Mouse (Mus musculus): ENCODE data around the gene Bicc1. TPM values are rescaled to one million over a fixed set of nuclear protein-coding genes. Genes with fewer than 3 reads are reported as not detected.

The Bicc1 gene
- polyA plus RNA-seq, 1 experiment: 3.2 TPM

DNA sequence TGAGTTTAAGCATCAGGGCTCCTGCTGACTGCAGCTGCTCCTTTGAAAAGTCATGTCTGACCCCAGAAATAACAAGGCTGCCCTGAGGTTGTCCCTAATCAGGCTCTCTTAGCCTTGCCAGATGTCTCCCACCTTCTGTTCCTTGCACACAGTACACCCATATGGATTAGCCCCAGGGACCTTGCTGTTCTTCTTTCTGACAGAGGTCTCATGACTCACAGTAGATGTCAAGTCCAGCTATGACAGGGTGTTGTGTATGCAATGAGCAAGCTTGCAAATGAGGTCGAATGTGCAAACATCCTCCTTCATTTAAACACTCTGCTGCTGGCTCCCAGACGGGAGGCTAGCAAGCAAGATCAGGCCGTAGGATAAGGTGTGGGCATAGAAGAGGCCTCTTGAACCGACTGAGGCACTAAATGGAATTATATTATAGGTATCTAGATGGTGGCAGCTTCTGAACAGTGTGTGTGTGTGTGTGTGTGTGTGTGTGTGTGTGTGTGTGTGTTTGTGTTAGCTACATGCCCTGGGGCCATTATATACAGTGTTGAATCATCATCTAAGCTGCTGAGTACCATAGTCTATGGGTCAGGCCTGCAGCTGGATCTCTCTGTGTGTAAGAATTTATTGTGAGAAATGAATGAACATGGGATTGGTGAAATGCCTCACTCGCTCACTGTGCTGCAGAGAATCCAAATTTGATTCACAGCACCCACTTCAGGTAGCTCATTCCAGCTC is 256.6 kb downstream of the Bicc1 start:
- Histone ChIP-seq H3K4me1 (replicated peaks; ENCODE audit: control insufficient read depth, insufficient read depth, low read length) (no peaks in the 10 kb centered on the region), H3K27me3 (ENCODE audit: control insufficient read depth, insufficient read depth, low read length) (no peaks in the 10 kb centered on the region), H3K27ac (ENCODE audit: control insufficient read depth, insufficient read depth, low read length) (no peak overlapping the region), H3K4me3 (ENCODE audit: control insufficient read depth, insufficient read depth, low read length) (no peak overlapping the region), H3K36me3 (ENCODE audit: control insufficient read depth, insufficient read depth, low read length) (no peaks in the 10 kb centered on the region)
- no peak for DNase-seq
- TF ChIP-seq POLR2A (IDR thresholded peaks at IDR 0.05; ENCODE audit: control insufficient read depth, extremely low read depth, insufficient read depth, low read length, poor library complexity): no peak
- TF ChIP-seq CTCF (IDR thresholded peaks at IDR 0.05; ENCODE audit: borderline replicate concordance, control insufficient read depth, extremely low read depth, insufficient read depth, low read length, poor library complexity): no peak
- WGBS: 81% methylated on average over 5 of the region's 5 CpGs

DNA sequence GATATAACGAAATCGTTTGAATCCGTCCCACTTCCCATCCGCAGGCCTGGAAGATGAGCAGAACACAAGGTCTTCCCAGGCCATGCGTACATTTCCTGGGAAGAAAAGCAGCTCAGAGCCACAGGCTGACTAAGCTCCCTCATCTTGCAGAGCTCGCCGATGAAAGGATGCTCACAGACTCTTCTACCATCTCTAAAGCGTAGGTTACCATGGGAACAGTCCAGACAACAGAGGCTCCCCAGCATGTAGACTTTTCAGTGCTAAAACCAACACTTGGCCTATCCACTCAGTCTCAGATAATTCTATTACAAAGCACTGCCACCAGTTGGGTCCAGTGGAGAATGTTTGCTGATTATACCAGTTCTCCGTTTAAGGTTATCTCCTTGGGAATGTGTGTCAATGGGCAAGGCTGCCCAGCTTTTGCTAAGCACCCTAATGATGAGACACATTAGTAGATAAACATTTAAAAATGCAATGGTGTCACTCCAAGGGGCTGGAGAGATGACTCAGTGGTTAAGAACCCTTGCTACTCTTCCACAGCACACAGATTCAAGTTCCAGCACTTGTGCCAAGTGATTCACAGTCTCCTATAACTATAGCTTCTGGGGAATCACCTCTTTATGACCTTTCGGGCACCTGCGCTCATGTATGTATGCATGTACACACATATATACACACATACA is 258.2 kb downstream of the Bicc1 start:
- Histone ChIP-seq H3K36me3 (ENCODE audit: control insufficient read depth, insufficient read depth, low read length) (no peaks in the 10 kb centered on the region), H3K27ac (ENCODE audit: control insufficient read depth, insufficient read depth, low read length) (no peak overlapping the region), H3K27me3 (ENCODE audit: control insufficient read depth, insufficient read depth, low read length) (no peaks in the 10 kb centered on the region), H3K4me3 (ENCODE audit: control insufficient read depth, insufficient read depth, low read length) (no peak overlapping the region), H3K4me1 (replicated peaks; ENCODE audit: control insufficient read depth, insufficient read depth, low read length) (no peaks in the 10 kb centered on the region)
- no peak for DNase-seq
- no peak for TF ChIP-seq POLR2A (IDR thresholded peaks at IDR 0.05; ENCODE audit: control insufficient read depth, extremely low read depth, insufficient read depth, low read length, poor library complexity)
- TF ChIP-seq CTCF (IDR thresholded peaks at IDR 0.05; ENCODE audit: borderline replicate concordance, control insufficient read depth, extremely low read depth, insufficient read depth, low read length, poor library complexity): no peak
- WGBS: 93% methylated on average over 11 of the region's 11 CpGs

DNA sequence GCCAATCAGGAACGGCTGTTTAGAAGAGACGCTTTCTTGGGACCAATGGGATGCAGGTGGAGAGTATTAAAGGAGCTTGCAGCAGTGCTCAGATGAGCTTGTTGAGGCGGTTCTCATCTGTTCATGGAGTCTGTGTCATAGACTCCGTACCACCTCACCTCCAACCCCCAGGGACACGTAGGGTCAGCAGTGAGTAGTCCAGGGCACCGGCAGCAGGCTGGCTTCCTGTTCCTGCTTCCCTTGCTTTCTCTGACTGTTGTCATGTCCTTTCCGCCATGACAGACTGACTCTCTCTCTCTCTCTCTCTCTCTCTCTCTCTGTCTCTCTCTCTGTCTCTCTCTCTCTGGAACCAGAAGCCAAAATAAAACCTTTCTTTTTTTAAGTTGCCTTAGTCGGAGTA is 263.6 kb downstream of the Bicc1 start:
- H3K36me3 ChIP-seq (ENCODE audit: control insufficient read depth, insufficient read depth, low read length): no peaks in the 10 kb centered on the region
- no peak for TF ChIP-seq POLR2A (IDR thresholded peaks at IDR 0.05; ENCODE audit: control insufficient read depth, extremely low read depth, insufficient read depth, low read length, poor library complexity)
- no peak for TF ChIP-seq CTCF (IDR thresholded peaks at IDR 0.05; ENCODE audit: borderline replicate concordance, control insufficient read depth, extremely low read depth, insufficient read depth, low read length, poor library complexity)
- H3K4me1 ChIP-seq (replicated peaks; ENCODE audit: control insufficient read depth, insufficient read depth, low read length): no peaks in the 10 kb centered on the region
- H3K27ac ChIP-seq (ENCODE audit: control insufficient read depth, insufficient read depth, low read length): no peak overlapping the region
- H3K4me3 ChIP-seq (ENCODE audit: control insufficient read depth, insufficient read depth, low read length): no peak overlapping the region
- DNase-seq: no peak
- no peaks in the 10 kb centered on the region for H3K27me3 ChIP-seq (ENCODE audit: control insufficient read depth, insufficient read depth, low read length)
- 86% methylated on average over 8 of the region's 8 CpGs for WGBS

DNA sequence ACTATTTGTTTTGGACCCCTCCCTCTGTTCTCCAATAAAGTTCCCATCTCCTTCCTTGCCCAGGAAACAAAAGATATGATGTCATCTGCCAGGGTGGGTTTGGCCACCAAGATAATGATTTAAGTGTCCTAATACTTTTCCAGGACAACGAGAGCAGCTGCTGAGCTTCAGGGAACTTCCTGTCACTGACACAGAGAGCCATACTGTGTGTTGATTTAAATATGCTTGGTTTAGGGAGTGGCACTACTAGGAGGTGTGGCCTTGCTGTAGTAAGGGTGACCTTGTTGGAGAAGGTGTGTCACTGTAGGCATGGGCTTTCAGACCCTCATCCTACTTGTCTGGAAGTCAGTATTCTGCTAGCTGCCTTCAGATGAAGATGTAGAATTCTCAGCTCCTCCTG is 281.5 kb downstream of the Bicc1 start:
- Histone ChIP-seq H3K27me3 (ENCODE audit: control insufficient read depth, insufficient read depth, low read length) (no peaks in the 10 kb centered on the region), H3K36me3 (ENCODE audit: control insufficient read depth, insufficient read depth, low read length) (no peaks in the 10 kb centered on the region), H3K27ac (ENCODE audit: control insufficient read depth, insufficient read depth, low read length) (no peak overlapping the region), H3K4me3 (ENCODE audit: control insufficient read depth, insufficient read depth, low read length) (no peak overlapping the region), H3K4me1 (replicated peaks; ENCODE audit: control insufficient read depth, insufficient read depth, low read length) (no peaks in the 10 kb centered on the region)
- TF ChIP-seq POLR2A (IDR thresholded peaks at IDR 0.05; ENCODE audit: control insufficient read depth, extremely low read depth, insufficient read depth, low read length, poor library complexity) (no peak), CTCF (IDR thresholded peaks at IDR 0.05; ENCODE audit: borderline replicate concordance, control insufficient read depth, extremely low read depth, insufficient read depth, low read length, poor library complexity) (no peak)
- WGBS: 45% methylated on average over 1 of the region's 1 CpGs
- DNase-seq: no peak

DNA sequence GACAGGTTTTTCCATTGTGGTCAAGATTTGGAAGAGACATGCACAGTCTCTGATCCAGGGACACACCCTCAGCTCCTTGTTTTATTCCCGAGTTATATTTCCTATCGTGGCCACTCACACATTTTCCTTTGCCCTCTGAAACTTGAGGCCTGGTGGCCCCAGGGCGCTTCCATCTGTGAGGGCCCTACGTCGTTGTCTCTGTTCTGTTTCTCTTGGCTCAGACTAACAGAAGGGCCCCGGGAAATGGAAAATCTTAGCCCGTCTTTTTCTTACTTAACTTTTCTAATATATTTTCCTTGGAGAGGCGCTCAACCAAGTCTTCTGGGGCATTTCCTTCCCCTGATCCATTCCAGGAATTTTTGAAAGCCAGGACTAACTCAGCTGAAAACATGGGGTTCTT is 281.9 kb downstream of the Bicc1 start:
- WGBS: 90% methylated on average over 8 of the region's 8 CpGs
- DNase-seq: no peak
- TF ChIP-seq CTCF (IDR thresholded peaks at IDR 0.05; ENCODE audit: borderline replicate concordance, control insufficient read depth, extremely low read depth, insufficient read depth, low read length, poor library complexity): no peak
- no peak for TF ChIP-seq POLR2A (IDR thresholded peaks at IDR 0.05; ENCODE audit: control insufficient read depth, extremely low read depth, insufficient read depth, low read length, poor library complexity)
- Histone ChIP-seq H3K4me3 (ENCODE audit: control insufficient read depth, insufficient read depth, low read length) (no peak overlapping the region), H3K27me3 (ENCODE audit: control insufficient read depth, insufficient read depth, low read length) (no peaks in the 10 kb centered on the region), H3K4me1 (replicated peaks; ENCODE audit: control insufficient read depth, insufficient read depth, low read length) (no peaks in the 10 kb centered on the region), H3K36me3 (ENCODE audit: control insufficient read depth, insufficient read depth, low read length) (no peaks in the 10 kb centered on the region), H3K27ac (ENCODE audit: control insufficient read depth, insufficient read depth, low read length) (no peak overlapping the region)

DNA sequence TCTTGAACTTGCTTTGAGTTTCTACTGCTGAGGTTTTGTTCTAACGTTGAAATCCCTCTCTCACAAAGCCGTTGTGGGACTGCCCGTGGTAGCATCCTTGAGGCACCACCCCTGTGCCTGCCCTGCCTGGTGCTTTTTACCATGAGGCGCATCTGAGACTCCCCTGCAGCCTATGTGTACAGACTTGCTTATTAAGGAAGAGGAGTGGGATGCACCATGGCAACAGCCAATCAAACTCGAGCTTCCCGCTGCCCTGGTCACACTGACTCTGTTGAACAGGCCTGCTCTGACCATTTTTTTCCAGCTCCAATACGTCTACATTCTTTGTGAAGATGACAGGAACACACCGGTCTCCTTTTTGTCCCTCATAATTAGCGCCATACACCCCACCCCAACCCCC is 283.0 kb downstream of the Bicc1 start:
- DNase-seq: no peak
- H3K4me3 ChIP-seq (ENCODE audit: control insufficient read depth, insufficient read depth, low read length): no peak overlapping the region
- H3K4me1 ChIP-seq (replicated peaks; ENCODE audit: control insufficient read depth, insufficient read depth, low read length): no peaks in the 10 kb centered on the region
- H3K27me3 ChIP-seq (ENCODE audit: control insufficient read depth, insufficient read depth, low read length): no peaks in the 10 kb centered on the region
- no peaks in the 10 kb centered on the region for H3K36me3 ChIP-seq (ENCODE audit: control insufficient read depth, insufficient read depth, low read length)
- TF ChIP-seq POLR2A (IDR thresholded peaks at IDR 0.05; ENCODE audit: control insufficient read depth, extremely low read depth, insufficient read depth, low read length, poor library complexity) (no peak), CTCF (IDR thresholded peaks at IDR 0.05; ENCODE audit: borderline replicate concordance, control insufficient read depth, extremely low read depth, insufficient read depth, low read length, poor library complexity) (no peak)
- H3K27ac ChIP-seq (ENCODE audit: control insufficient read depth, insufficient read depth, low read length): no peak overlapping the region
- WGBS: 93% methylated on average over 9 of the region's 9 CpGs
